Mouse (Mus musculus): ENCODE data around the gene Ano2.

Gene Ano2

GRCm38 (mm10) chr6:125925861-125926260 lies 235.6 kb downstream of the Ano2 start:
- DNase-seq, result no peak

- no peak for DNase-seq
Measured at GRCm38 (mm10) chr6:125931926-125932325, 241.7 kb downstream of the Ano2 start.

DNA sequence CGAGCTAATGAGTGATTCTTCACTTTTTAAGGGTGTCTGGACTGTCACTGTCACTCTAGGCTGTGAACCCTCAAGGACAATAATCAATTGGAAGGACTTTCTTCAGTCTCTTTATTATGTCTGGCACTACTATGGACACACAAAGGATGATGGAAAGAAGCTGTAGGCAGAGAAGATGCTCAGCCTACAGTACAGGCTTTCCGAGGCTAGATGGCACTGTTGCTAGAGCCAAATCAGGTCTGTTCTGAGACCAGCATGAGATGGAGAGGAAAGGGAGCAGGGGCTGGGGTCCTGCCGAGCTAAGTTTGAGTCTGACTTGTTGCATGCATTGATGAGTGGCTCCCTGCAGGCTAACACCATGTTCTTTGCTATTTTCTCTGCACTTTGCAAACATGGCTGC lies 264.7 kb downstream of the Ano2 start:
- DNase-seq, result peak in 1 of 2 experiments; percentile 39

DNA sequence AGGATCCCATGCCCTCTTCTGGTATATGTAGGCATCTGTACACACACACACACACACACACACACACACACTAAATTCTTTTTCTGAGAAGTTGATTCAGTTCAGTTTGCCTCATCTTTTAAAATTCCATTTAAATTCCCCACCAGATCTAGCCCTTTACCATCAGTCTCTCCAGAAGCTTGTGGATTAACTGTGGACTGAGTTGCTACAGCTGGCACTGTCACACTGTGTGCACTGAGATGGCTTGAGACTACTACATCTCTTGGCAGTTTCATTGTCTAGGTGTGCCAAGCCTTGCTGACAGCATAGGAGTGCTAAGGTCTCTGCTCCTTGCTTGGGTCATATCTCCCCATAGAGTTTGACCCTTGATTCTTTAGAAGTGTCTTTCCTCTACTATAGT lies 283.3 kb downstream of the Ano2 start:
- DNase-seq, result no peak

DNA sequence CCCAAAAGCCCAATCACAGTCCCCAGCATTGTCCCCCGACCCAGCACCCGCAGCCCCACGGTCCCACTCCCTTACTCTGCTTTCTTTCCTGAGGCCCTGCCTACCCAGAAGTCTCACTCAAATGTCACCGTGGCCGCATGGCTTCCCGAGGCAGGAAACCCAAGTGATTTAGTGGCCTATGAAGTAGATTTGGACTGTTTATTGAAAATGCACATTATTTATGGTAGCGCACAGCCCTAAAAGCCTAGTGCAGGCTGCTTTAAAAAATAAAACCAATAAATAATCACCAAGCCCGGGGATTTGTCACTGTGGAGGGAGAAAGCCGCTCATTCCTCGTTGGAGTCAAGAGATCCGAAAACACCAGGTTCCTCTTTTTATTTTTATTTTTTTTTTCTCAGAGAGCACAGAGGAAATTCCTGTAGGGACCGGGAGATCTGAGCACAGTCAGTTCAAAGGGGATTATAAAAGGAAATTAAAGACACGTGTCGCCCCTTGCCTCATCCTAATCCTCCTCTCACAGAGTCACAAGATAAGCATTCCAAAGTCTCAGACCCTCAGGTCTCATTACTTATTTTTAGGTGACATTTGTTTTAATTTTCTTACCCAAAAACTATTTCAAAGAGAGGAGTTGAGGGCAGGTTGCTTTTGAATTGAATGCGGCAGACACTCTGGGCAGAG lies 285.7 kb downstream of the Ano2 start:
- DNase-seq, result peak in 1 of 2 experiments; percentile 27

GRCm38 (mm10) chr6:125979601-125980000 lies 289.4 kb downstream of the Ano2 start:
- no peak for DNase-seq

- no peak for DNase-seq
Measured at GRCm38 (mm10) chr6:125984050-125984449, 293.8 kb downstream of the Ano2 start.

GRCm38 (mm10) chr6:125992731-125993130 lies 302.5 kb downstream of the Ano2 start:
- DNase-seq, result peak; percentile 62 to 78

DNA sequence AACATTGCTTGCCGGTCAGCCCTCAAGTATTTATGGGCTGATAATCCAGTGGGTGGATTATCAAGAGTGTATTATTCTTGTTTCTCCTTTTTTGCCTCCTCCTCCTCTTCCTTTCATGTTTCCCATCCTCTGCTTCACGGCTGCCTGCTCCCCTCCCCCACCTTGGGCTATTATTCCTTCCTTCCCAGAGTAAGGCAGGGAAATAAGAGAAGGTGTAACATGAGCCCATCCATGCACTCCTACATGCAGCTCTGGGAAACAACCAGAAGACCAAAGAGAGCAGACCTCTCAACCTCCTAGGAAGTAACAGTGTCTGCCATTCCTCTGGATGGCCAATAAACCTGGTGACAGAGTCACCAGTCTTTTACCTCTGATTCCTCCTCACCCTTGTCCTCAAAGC lies 311.6 kb downstream of the Ano2 start:
- DNase-seq, result no peak

GRCm38 (mm10) chr6:126003002-126003742 lies 313.0 kb downstream of the Ano2 start:
- DNase-seq, result peak; percentile 20 to 44

DNA sequence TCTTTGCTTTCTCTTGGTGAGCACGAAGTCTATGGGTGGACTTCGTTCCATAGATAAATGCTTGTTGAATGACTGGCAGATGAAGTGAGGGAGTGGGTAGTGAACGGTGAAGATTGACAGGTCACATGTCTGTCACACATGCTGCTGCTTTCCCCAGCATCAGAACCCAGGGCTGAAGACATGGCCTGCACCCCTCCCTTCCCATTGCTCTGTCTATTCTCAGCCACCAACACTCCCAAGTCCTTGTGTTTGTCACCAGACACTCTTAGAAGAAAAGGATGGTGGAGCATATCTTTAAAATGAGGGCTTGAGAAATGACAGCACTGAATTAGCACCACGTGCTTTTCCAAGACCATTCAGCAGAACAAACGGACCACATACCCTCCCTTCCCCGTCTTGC lies 316.4 kb downstream of the Ano2 start:
- no peak for DNase-seq

DNA sequence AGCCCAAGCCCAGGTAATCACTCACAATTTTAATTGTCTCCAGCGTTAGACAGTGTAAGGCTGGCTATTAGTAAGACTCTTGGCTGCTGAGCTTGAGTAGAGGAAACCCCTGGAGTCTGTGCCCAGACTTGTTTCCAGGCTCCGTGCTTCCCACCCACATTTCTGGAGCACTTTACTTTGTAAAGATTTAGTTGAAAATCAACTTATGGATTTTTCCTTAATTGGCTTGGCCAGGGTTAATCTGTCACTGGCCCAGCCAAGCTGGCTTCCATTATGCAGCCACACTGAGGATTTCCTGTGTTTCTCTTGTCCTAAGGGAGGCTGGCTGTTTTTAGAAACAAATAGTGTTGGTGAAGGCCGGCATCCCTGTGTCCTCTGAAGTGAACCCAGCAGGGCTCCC lies 318.9 kb downstream of the Ano2 start:
- DNase-seq, result peak; percentile 14 to 41

DNA sequence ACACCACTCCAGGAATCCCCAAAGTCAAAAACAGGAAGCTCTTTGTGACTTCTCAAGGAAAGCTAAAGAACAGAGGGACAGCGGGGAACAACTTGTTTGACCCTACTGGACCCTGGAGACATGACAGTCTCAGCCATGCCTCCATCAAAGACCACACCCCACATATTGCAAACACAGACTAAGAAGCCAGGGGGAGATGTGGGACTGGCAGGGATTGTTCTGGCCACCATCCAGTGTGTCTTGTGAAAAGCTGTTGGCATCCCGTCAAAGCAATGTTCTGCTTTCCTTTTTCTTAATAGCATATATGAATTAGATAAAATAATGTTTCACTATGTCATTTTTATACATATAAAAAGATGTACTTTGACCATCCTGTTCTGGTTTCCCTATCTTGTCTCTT lies 326.8 kb downstream of the Ano2 start:
- DNase-seq, result peak in 1 of 2 experiments; percentile 13

- no peak for DNase-seq
Measured at GRCm38 (mm10) chr6:126018411-126018810, 328.2 kb downstream of the Ano2 start.

GRCm38 (mm10) chr6:126033693-126034402 lies 343.6 kb downstream of the Ano2 start:
- DNase-seq, result no peak

DNA sequence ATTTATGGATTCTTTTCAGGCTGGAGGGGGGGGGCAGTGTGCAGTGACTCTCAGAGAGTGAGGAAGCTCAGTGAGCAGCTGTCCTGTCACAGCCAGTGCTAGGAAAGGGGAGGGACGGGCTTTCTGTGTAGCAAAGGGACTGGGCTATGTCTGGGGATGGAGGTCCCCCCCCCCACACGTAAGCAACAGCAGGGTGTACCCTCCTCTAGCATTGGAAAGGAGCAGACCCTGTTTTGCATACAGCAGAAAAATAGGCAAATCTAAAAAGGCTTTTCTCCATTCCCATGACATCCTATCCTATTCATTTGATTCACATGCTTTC lies 344.1 kb downstream of the Ano2 start:
- DNase-seq, result no peak

DNA sequence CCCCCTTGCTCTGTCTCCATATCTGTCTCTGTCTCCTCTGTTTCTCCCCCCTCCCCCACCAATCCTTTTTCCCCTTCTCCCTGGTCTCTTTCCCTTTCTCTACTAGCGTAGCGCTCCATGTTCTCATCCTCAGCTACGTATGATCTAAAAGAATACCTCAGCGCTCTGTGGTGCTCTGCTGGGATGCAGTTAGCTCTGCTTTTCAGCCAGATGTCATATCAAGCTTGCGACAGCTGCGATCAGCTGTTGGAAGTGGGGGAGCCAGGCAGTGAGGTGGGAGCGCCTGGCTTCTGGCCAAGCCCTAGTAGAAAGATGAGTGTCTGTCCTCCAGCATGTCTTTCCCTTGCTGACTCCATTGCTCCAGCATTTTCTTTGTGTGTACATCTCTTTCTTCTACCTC lies 344.5 kb downstream of the Ano2 start:
- DNase-seq, result peak; percentile 45 to 54

- DNase-seq, result no peak
Measured at GRCm38 (mm10) chr6:126035621-126036020, 345.4 kb downstream of the Ano2 start.

DNA sequence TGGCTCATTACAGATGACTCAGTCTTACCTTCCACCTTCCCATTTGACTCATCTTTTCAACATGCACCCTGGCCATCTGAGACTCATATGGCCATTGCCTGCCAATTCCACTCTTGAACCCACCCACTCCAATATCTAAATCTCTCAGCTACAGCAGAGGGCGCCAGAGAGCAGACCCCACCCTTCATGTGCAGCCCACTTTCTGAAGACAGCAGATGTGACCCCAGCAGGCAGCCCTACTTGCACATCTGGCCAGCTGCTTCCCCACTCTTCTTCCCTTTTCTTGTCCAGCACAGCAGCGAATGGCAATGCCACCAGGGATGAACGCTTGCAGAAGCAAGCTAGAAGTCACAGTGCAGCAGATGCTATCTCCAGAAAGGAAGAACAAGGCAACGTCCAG lies 355.7 kb downstream of the Ano2 start:
- peak in 1 of 2 experiments; percentile 54 for DNase-seq

DNA sequence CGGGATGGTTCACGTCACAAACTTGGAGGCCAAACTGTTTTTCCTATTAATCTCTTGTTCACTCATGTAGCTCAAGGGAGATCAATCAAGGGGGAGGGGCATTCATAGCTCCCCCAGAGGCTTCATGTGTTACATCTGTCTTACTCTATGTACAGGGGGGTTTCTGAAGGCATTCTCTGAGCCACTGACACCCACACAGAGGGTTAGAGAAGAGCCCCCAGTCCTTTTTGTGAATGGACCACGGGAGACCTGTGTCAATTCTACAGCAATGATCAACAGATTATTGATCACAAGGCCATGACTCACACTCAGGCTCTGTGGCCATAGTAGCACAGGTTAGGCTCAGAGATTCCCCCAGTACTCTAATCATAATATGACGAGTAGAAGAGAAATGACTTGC lies 358.0 kb downstream of the Ano2 start:
- DNase-seq, result no peak

GRCm38 (mm10) chr6:126053136-126053535 lies 362.9 kb downstream of the Ano2 start:
- no peak for DNase-seq

GRCm38 (mm10) chr6:126057706-126058105 lies 367.5 kb downstream of the Ano2 start:
- DNase-seq, result no peak

DNA sequence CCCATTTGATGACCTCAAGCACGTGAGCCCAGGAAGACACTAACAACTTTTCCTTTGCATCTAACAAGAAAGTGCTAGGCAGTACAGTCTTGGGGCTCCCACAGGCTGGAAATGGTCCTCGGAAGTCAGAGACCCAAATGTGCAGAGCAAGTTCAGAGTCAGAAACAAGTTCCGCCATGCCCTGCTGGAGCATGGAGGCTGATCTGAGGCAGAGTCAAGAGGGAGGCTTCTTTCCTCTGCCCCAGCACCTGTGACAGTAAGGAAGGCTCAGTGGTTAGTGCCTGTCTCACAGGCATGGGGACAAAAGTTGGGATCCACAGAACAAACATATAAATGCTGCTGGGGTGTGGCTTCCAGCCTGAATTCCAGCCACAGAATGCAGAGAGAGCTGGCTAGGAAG lies 390.3 kb downstream of the Ano2 start:
- no peak for DNase-seq
